Mouse (Mus musculus) layer of hippocampus, postnatal 10 days (tissue): ENCODE results near the gene Lce1m. TPM values are rescaled to one million over a fixed set of nuclear protein-coding genes. Genes with fewer than 3 reads are reported as not detected.
A peak's percentile ranks its signal among the peaks of the same experiment; 100 is the strongest.
"Not testable (repeated sequence)": the region's sequence is repeated elsewhere in the genome, so short reads cannot be mapped to it uniquely, and the experiment has no call there.

ENCODE experiments used
- DNase-seq, 2 experiments: peaks; one replicate each; pipeline ENCODE4 v3.0.0; 2021; ENCODE audit warnings: low spot score in 2 of 2
- long read RNA-seq: library from polyadenylated mRNA; stranded (forward); transcript quantifications from one replicate; pipeline ENCODE4 v2.0.0, GENCODE M21; 2023
- total RNA-seq, 2 experiments: library from RNA; stranded (reverse); gene quantifications; 2 replicates each; pipeline ENCODE4 v1.2.3; 2021

Gene Lce1m
- not detected for total RNA-seq
- long read RNA-seq, result 0 reads

- DNase-seq, result no peak
Measured at GRCm38 (mm10) chr3:93018960-93019359, at the start of gene Lce1m. Gene Lce1m (minus strand): TSS chr3:93019060.

GRCm38 (mm10) chr3:93068523-93068922 is 49.7 kb upstream of the Lce1m start, which contains the start of gene Gm4858:
Gene Gm4858 (plus strand): TSS chr3:93068823.
- DNase-seq, result not testable (repeated sequence)

- DNase-seq, result peak in 1 of 2 experiments; percentile 8
Measured at GRCm38 (mm10) chr3:93052826-93053474, 34.1 kb upstream of the Lce1m start.

GRCm38 (mm10) chr3:93050182-93050581 is 31.3 kb upstream of the Lce1m start:
- no peak for DNase-seq

GRCm38 (mm10) chr3:93031450-93031849 is 12.6 kb upstream of the Lce1m start:
- DNase-seq, result peak; percentile 14 to 33

GRCm38 (mm10) chr3:93025486-93025885 is 6.6 kb upstream of the Lce1m start:
- DNase-seq, result no peak

GRCm38 (mm10) chr3:93023411-93024184 is 4.7 kb upstream of the Lce1m start:
- DNase-seq, result no peak

GRCm38 (mm10) chr3:93021171-93021570 is 2.3 kb upstream of the Lce1m start:
- DNase-seq, result no peak

- no peak for DNase-seq
Measured at GRCm38 (mm10) chr3:93015460-93016104, 3.3 kb downstream of the Lce1m start, which contains the start of gene Crct1. Gene Crct1 (minus strand): TSS chr3:93015687.

GRCm38 (mm10) chr3:93014871-93015270 is 4.0 kb downstream of the Lce1m start:
- no peak for DNase-seq

GRCm38 (mm10) chr3:93014378-93014801 is 4.5 kb downstream of the Lce1m start:
- peak; percentile 13 to 41 for DNase-seq

GRCm38 (mm10) chr3:93002843-93003242 is 16.0 kb downstream of the Lce1m start:
- DNase-seq, result no peak

- no peak for DNase-seq
Measured at GRCm38 (mm10) chr3:93000621-93001020, 18.2 kb downstream of the Lce1m start.

- DNase-seq, result peak; percentile 71 to 76
Measured at GRCm38 (mm10) chr3:92998691-92999090, 20.2 kb downstream of the Lce1m start.

GRCm38 (mm10) chr3:92991926-92992325 is 26.9 kb downstream of the Lce1m start, which contains the start of gene Lce3f:
Gene Lce3f (plus strand): TSS chr3:92992226.
- DNase-seq, result no peak

GRCm38 (mm10) chr3:92978484-92978883 is 40.4 kb downstream of the Lce1m start:
- DNase-seq, result no peak

Other genes with a start within 250 kb of the Lce1m start
- not detected for gene Lce1i, start 240.2 kb downstream of the Lce1m start, total RNA-seq
- gene Lce1j, start 228.5 kb downstream of the Lce1m start, total RNA-seq, result not detected
- not detected for gene Lce1k, start 211.2 kb downstream of the Lce1m start, total RNA-seq
- gene Kprp, start 191.8 kb downstream of the Lce1m start, total RNA-seq, result not detected
- not detected for gene Lce1l, start 167.8 kb downstream of the Lce1m start, total RNA-seq
- not detected for gene 2310050C09Rik, start 148.8 kb downstream of the Lce1m start, total RNA-seq
- gene Lce3a, start 92.8 kb downstream of the Lce1m start, total RNA-seq, result not detected
- not detected for gene Lce3b, start 86.1 kb downstream of the Lce1m start, total RNA-seq
- not detected for gene Lce3c, start 74.6 kb downstream of the Lce1m start, total RNA-seq
- not detected for gene Lce3d, start 61.7 kb downstream of the Lce1m start, total RNA-seq
- gene Lce3e, start 52.0 kb downstream of the Lce1m start, total RNA-seq, result not detected
- gene Lce3f, start 26.8 kb downstream of the Lce1m start, total RNA-seq, result not detected
- gene Crct1, start 3.4 kb downstream of the Lce1m start, total RNA-seq, result not detected
- not detected for gene Gm4858, start 49.8 kb upstream of the Lce1m start, total RNA-seq
- gene Crnn, start 125.7 kb upstream of the Lce1m start, total RNA-seq, result not detected
- gene Flg2, start 178.2 kb upstream of the Lce1m start, total RNA-seq, result not detected